Mouse (Mus musculus) erythroblast, embryonic 14.5 days (primary cell): ENCODE results near the gene Myh7.

Experiments used
- GATA1 ChIP-seq: IDR thresholded peaks from 2 replicates; pipeline ENCODE4 v1.6.1; 2012; ENCODE audit warnings: low read length, inconsistent platforms, mixed read lengths
- TAL1 ChIP-seq: IDR thresholded peaks from 3 replicates; pipeline ENCODE4 v1.6.1; 2012; ENCODE audit warnings: low read length, inconsistent platforms, mixed read lengths

DNA sequence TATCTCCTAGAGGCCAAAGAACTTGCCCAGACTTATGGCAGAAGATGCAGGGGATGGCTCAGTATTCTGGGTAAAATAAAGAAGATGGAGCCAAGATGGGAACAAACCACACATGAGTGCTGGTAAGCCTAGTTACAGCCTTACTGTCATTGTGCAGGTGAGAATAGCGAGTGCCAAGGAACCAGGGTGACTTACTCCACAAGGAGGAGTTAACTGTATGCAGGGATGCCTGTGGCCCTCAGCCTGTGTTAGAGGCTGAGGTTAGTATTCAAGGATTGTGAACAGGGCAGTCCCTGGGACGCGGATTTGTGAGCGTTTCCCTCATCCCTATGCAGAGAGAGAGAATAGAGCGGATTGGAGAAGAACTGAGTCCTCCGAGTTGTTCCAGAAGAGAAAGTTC is 42.8 kb downstream of the Myh7 start:
- no peak for TF ChIP-seq TAL1
- TF ChIP-seq GATA1 = no peak
